Mouse (Mus musculus) embryonic stem cell, embryonic (primary cell): ENCODE results near the gene Vma21.

Experiments used
- CTCF ChIA-PET, 4 experiments: fragments of 300-600 bp in 2 of 4; fragments of 350-600 bp in 2 of 4; sonication (Branson Sonifier 250); formaldehyde crosslinking; loops; one replicate each; lab custom pipeline; 2022; ENCODE audit warnings: inconsistent platforms in 2 of 4; lab: Charles Lee
- POLR2A ChIA-PET, 4 experiments: fragments of 300-600 bp in 2 of 4; fragments of 350-600 bp in 2 of 4; sonication (Branson Sonifier 250); formaldehyde crosslinking; loops; one replicate each; lab custom pipeline; 2022; ENCODE audit warnings: antibody characterized with exemption in 4 of 4, inconsistent platforms in 1 of 4; lab: Charles Lee

Vma21 gene

DNA sequence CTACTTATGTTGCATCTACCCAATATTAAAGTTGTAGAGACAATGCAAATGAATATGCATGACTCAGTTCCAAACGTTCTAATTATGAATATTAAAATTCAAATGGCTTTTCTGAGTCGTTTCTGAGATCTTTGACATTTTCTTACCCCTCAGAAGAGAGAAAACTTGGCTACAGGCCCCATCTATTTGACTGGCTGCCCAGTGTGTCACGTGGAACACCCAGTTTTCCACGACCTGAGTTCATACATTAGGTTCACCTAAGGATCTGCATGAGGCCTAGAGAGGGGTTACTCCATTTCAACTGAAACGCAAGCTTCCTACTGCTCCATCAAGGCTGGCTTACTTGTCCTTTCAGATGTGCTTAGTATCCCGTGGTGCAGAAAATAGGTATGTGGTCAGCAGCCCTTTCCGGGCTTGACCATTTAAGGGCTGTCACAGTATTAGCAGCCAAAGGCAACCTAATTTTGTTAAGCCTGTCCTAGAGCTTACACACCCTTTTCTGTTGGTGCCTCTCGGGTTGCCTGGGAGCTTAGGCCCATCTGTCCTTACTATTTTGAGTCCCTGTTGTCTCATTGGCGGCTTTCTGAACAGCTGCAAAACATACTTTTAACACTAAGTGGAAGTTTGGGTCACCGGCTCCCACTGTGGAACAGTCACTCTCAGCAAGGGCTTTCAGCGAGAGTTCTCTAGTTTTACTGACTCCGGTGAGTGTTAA is at the start of gene Vma21:
TSS of gene Vma21 (plus strand) at position 294 of the 715 bp plus-strand sequence.
- CTCF ChIA-PET, result no interaction called here
- POLR2A ChIA-PET, result no interaction called here

DNA sequence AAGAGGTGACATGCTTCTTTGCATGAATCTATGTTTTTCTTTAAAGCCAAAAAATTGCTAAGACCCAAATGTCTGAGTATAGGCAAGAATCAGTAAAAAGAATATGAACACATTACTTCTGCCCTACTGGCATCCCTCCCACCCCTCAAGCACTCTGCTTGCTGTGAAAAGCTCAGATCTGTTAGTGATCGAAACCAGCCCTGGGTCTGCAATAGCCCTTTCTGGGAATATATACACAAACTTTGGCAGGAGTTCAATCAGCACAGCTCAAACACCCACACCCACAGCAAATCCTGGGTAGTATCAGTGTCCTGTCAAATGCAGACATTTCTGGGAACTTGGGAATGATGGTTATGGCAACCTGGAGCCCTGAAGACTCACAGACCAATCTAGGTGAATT is 47.8 kb upstream of the Vma21 start:
- POLR2A ChIA-PET, result no interaction called here
- CTCF ChIA-PET, result no interaction called here

DNA sequence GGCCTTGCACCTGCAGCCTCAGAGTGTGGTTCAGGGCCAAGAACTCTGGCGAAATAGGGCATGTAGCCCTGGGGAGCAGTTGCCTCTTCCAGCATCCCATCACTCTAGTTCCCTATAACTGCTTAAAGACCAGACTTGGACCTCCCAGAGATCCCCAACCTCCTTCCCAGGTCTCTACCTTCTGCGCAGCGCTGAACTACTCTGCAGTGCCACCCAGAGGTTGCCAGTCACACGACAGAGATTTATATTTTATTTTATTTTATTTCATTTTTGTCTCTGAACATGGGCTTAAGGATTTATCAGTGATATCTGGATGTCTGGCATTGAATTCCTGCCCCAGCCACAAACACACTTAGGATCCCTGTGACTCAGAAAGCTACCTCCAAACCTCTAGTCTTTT is 24.6 kb upstream of the Vma21 start:
- CTCF ChIA-PET, result interaction anchor here in 1 of 4 experiments (0.6 kb wide), 1 partner anchor 588 kb away, joined by 3 read pairs; no protein-coding TSS in a partner anchor
- POLR2A ChIA-PET, result no interaction called here

DNA sequence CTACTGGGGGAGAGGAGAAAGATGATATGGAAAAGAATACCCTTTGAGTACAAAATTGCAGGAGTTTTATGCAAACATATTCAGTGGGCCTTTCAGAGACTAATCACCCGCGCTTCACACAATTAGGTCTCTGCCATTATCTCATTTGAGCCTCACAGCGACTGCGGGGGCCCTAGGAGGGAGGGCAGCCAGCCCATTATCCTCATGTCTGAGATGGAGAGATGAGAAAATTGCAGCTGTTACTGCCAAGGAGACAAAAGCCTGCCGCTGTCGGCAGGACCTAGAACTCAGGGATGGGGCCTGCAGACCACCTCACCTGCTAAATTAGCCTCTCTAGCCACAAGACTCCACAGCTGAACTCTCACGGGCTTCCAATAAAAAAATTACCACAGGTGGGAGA is 18.0 kb upstream of the Vma21 start:
- CTCF ChIA-PET, result no interaction called here

DNA sequence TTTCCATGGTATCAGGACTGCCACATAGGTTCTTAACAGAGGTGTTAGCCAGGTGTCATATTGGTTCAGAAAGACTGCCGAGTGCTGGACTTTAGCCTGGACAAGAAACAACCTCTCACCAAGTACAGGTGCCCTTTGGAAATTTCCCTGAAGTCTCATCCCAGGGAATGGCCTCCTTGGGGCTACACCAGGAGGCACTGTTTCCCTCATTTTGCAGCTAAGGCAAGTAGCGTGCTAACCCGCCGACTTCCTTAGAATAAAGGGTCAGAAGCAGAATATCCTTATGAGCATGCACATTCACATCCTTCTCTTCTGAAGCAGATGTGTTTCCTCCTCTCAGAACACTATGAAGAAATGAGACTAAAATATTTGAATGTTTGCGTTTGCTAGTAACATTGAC is 16.8 kb upstream of the Vma21 start:
- ChIA-PET CTCF (no interaction called here), POLR2A (no interaction called here)

More for the DNA sequence above, 18.0 kb upstream of the Vma21 start:
- POLR2A ChIA-PET, result no interaction called here

DNA sequence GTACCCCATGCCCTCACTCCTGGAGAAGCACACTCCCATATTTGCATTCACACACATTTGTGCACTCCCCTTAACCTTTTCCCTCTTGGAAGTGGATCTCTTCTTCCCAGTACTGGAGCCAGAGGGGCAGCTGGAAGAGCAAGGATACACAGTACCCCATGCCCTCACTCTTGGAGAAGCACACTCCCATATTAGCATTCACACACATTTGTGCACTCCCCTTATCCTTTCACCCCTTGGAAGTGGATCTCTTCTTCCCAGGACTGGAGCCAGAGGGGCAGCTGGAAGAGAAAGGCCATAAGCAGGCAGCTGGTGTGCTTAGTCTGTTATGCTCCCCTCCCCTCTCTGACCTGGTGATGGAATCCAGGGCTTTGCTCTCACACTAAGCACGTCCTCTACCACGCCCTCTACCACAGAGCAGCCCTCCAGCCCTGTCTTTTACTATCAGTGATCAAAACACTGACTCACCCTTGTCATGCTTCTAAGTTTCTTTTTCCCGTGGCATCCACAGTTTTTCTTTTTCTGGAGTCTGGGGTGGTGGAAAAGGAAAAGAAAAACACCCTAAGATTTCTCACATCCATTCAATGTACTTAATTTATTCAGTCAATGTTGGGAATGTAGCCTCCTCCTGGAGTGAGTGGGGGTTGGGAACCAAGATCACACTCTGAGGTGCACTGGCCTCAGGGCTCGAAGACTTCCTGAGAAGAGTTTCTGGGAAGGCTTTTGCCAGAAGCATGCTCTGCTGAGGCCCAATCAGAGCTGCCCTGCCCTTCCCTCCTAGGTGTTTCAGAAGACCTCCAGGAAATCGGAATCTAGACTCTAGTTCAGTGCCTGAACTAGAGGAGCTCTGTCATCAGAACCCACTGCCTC is 3.5 kb upstream of the Vma21 start:
- CTCF ChIA-PET, result no interaction called here

GRCm38 (mm10) chrX:71816401-71816857 is 705 bp downstream of the Vma21 start:
- CTCF ChIA-PET, result no interaction called here
- POLR2A ChIA-PET, result no interaction called here

More for the DNA sequence above, 3.5 kb upstream of the Vma21 start:
- POLR2A ChIA-PET, result interaction anchor here in 1 of 4 experiments (0.6 kb wide), 1 partner anchor 624 kb away, joined by 4 read pairs; no protein-coding TSS in a partner anchor

DNA sequence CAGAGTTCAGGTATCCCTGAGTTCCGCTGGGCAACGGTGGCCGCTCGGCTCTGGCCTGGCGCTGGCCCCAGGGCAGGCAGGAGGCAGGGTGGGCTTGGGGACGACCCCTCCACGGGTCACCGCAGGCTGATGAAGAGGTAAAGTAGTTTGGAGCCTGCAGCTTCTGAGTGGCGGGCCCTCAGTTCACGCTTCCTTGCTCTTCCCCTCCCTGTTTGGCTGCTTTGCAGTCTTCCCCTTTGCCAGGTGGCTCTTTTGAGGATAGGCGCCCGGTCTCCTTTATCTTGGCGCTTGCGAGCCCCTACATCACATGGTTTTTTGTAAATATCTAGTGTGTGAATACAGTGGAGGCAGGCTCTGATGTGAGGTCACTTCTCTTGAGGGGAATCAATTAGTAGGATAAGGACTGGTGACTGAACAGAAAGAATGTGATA is 1.2 kb downstream of the Vma21 start:
- POLR2A ChIA-PET, result no interaction called here

DNA sequence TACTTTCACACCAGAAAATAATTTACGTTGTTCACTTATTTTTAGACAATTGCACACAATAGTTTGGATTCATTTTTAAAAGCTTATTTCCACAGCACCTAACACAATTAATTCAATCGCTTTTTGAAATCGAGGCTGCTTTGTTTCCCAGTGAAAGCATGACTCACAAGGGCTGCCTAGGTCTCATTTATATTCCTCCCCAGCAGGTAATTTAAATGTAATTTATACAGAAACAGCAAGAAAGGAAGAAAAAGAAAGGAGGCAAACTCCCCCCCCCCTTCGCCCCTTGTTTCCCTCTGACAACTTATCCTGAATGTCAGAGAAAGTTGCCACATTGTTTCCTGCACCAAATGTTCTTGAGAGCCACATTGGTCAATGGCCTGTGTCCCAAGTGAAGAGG is 23.2 kb downstream of the Vma21 start:
- CTCF ChIA-PET, result no interaction called here
- POLR2A ChIA-PET, result no interaction called here

More for the DNA sequence above, 1.2 kb downstream of the Vma21 start:
- CTCF ChIA-PET, result no interaction called here

- ChIA-PET CTCF (no interaction called here), POLR2A (no interaction called here)
These were observed 31.0 kb downstream of the Vma21 start for GRCm38 (mm10) chrX:71846696-71847095.

DNA sequence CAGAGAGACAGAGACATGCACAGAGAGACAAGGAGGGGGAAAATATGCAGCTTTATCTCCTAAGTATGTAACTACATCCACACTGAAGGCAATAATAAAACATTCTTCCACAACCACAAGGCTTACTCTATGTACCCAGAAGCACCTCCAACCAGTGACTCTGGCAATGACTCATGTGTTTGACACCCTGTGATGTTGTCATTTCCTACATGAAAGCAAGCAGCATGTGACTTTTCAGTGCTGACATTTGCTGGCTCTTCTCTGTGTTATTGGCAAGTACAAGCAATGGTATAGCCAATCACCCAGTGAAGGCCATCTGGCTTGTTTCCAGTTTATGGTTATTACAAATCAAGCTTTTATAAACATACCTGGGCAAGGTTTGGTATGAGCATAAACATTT is 38.1 kb downstream of the Vma21 start:
- POLR2A ChIA-PET, result interaction anchor here in 1 of 4 experiments (0.6 kb wide), 1 partner anchor 350 kb away, joined by 5 read pairs; no protein-coding TSS in a partner anchor
- CTCF ChIA-PET, result no interaction called here
